Mouse (Mus musculus) right cerebral cortex, adult 18-20 months (tissue): ENCODE data around the gene Qk.

Experiments
- DNase-seq: peaks from one replicate; pipeline ENCODE4 v3.0.0; 2022; ENCODE audit warnings: mixed read lengths

Qk gene

DNA sequence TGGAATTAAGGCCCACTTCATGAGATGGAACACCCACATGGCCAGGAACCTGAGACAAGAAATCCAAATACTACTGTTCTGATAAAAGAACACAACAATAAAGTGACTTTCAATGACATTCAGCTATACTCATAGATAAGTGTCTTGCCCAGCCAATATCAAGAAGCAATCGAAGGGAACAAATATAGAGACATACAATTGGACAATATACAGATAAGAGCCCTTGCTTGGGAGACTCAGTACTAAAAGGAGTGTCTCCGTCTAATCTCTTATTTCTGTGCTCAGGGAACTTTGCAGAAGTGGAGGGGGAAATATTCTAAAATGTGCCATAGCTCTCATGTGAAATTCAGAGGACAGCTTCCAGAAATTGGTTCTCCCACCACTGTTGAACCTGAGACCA is 83.1 kb downstream of the Qk start:
- no peak for DNase-seq

GRCm38 (mm10) chr17:10232406-10232805 is 87.2 kb downstream of the Qk start:
- DNase-seq: no peak

- DNase-seq: no peak
These were observed 91.7 kb downstream of the Qk start for GRCm38 (mm10) chr17:10227798-10228538.

DNA sequence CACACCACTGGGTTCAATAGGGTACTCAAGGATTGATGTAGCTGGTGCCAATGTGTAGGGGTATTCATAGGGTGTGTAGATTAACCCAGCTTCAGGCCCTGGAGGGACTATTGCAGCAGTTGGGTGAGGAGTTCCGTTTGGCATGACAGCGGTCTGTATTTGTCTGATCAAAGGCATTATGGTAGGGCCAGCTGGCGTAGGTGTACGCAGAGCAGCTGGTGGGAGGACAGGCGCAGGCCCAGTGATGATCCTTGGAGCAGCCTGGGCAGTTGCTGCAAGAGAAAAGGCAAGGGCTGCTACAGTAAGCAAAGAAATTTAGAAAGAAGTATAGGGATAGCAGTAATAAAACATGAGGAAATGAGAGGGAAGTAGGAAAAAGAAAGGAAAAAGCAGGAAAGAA is 103.5 kb downstream of the Qk start:
- no peak for DNase-seq

DNA sequence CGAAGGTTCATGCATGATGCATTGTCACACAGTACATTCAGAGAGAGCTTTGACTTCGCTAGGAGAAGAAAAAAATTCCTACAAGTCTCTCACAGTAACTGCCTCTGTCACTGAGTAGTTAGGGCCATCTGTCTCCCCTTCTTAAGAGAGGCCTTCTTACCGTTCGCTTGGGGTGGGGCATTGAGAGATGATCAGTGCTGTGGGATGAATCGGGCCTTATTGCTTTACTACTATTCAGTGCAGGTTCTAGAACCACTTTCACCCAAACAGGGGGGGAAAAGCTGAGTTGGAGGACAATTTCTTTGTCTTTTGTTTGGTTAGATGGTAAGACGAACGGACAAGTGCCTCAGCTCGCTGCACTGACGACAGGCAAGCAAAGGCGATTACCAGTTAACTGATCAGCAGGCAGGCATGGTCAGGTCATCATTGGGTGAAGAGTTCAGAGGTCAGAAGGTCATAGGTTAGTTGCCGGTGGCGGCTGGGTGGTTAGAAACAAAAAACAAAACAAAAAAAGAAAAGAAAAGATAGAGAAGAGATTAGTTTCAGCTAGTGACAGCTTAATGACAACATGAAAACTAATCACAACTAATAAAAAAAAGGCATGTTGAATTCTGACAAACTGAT is 110.4 kb downstream of the Qk start:
- no peak for DNase-seq

DNA sequence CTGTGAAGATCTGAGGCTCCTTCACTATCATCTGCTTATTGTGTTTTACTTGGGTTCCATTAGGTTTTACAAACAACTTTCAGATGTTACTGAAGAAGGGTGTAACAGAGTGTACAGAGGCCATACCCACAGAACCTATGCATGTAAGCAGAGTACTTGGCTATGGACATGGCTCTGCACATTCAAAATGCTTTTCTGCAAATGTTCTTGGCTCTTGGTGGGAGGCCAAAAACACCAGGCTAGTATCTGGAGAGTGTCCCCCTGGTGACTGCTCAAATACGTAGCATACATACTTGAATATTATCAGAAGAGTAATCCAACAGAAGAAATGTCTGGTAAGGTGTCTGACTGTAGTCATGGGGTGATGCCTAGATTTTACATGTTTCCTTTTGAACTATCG is 121.0 kb downstream of the Qk start:
- DNase-seq: no peak

DNA sequence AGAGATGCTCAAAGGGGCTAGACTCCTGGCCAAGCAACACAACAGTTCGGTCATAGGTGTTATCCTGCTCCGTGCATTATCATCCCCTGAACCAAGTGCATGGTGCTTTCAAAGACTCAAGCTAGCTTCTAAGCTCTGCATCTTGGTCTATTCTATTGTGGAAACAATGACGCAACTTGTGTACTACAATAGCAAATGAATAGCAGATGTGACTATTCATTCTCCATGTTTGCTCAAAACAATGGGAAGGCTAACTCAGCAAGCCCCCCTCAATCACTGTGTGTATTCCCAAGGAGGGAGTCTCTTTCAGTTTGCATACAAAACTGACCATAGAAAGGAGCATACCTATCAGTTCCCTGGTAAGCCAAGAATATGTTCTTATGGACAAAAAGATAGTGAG is 121.4 kb downstream of the Qk start:
- DNase-seq: no peak

DNA sequence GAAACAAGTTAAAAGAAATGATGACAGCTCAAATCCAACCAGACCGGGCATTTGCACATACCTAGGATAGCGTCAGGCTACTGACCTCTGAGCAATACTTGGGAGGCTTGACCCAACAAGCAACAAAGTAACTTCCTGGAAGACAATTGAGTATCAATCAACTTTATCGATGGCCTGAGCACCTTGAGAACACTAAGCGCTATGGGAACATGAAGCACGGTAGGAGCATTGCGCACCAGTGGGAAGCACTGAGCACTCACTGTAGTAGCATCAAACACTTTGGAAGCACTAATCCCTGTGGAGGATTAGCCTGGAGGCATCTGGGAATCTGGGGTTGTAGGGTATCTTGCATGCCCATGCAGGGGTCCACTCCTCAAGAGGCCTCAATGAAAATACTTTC is 124.0 kb downstream of the Qk start:
- no peak for DNase-seq

GRCm38 (mm10) chr17:10190857-10191256 is 128.8 kb downstream of the Qk start:
- DNase-seq: no peak

GRCm38 (mm10) chr17:10188481-10188880 is 131.2 kb downstream of the Qk start:
- DNase-seq: no peak

- DNase-seq: no peak
These were observed 132.1 kb downstream of the Qk start for GRCm38 (mm10) chr17:10187431-10188020.

GRCm38 (mm10) chr17:10181761-10182160 is 137.9 kb downstream of the Qk start:
- no peak for DNase-seq

DNA sequence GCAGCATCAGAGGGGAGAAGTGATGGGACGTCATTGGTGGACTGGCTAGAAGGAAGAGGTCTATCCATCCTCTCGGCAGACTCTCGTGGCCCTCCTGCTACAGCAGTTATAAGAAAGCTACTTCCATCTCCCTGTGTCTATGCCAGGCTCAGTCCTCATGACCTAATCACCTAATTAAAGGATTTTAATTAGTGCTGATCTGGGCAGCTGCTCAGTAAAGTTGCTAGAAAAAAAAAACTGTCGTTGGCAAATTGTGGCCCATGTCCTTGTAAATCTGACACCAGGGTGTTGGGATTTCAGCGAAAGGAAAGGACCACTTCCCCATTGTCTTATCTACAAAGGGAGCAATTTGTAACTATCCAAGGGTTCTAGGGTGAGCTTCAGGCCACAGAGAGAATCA is 142.6 kb downstream of the Qk start:
- no peak for DNase-seq

DNA sequence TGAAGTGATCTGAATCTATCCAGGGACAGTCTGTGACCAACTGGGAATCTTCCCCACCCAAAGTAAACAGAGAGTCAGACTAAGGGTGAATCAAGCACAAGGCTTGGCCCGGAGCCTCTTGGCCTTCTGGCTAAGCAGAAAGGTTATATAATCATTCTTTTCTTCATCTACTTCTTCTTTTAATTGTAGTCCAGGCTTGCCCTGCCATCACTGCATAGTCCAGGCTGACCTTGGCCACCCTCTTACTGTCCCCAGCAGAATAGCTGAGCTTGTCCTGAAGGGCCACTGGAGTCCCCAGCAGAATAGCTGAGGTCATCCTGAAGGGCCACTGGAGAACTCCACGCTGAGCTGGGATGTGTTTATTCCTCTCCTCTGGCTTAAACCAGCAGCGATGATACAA is 158.4 kb downstream of the Qk start:
- no peak for DNase-seq

GRCm38 (mm10) chr17:10160415-10160814 is 159.2 kb downstream of the Qk start:
- no peak for DNase-seq

DNA sequence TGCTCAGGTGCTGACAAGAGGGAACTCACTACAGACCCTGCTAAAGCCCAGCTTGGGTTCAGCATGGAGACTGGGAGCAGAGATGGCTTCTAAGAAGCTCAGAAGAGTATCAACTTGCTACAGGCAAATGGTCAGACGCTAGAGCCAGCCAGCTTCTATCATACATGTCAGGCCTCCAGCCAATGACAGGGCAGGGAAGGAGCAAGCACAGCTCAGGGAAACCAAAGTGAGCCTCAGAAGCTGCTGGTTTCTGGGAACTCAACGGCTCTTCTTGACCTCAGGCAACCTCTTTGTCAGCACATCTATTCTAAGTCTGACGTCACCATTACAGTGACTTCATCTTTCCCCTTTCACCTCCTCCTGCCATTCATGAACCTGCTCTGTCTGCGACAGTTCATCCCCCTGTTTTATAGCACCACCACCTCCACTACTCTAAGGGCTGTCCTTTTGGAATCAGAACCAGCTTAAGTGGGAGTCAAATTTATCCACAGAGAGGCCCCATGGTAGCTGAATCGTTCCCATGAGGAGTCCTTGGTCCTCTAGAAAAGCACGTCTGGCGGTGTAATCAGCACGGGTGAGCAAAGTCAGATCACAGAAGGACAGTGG is 166.7 kb downstream of the Qk start:
- no peak for DNase-seq
